Mouse (Mus musculus) neural tube, embryonic 10.5 days (tissue): ENCODE results near the gene Spint3.

Experiments
- DNase-seq: peaks from one replicate; pipeline ENCODE4 v3.0.0-alpha.2; 2017; ENCODE audit warnings: low spot score; ENCODE audit errors: extremely low spot score

The Spint3 gene

DNA sequence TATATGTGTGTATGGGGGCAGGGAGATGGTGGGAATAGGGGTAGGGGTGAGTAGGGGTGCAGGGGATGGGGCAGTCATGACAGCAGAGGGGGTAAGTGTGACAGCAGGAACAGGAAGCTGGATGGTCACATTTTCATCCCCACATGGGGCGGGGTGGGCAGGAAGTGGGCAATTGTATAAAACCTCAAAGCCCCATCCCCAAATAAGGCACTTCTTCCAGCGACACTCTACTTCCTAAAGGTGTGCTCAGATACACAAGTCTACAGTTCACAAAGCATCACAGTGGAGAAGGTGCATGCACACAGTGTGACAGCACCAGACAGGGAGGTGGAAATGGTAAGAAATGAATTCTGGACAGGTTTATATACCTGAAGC, 22.4 kb downstream of the Spint3 start:
- no peak for DNase-seq

GRCm38 (mm10) chr2:164549963-164550894, 23.0 kb downstream of the Spint3 start:
- DNase-seq: no peak

GRCm38 (mm10) chr2:164549338-164549737, 23.9 kb downstream of the Spint3 start:
- no peak for DNase-seq

GRCm38 (mm10) chr2:164544454-164545097, 28.7 kb downstream of the Spint3 start:
- no peak for DNase-seq

GRCm38 (mm10) chr2:164543745-164544144, 29.5 kb downstream of the Spint3 start:
- DNase-seq: no peak

DNA sequence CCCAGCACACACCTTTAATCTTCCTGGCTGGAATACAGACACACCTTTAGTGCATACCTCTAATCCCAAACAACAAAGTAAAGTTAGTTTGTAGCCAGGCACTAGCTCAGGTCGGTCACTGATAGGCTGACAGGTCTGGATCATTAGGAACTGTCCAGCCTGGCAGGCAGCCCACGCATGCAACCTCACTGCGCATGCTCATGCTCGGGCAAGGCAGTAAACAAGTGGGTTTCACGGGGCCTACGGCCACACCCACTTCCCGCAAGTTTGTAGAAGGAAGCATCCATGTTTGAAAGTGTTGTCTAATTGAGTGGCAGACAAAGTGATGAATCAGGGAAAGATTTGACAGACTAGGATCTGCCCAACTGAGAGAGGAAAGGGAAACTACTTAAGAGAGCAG, 30.7 kb downstream of the Spint3 start:
- DNase-seq: no peak

DNA sequence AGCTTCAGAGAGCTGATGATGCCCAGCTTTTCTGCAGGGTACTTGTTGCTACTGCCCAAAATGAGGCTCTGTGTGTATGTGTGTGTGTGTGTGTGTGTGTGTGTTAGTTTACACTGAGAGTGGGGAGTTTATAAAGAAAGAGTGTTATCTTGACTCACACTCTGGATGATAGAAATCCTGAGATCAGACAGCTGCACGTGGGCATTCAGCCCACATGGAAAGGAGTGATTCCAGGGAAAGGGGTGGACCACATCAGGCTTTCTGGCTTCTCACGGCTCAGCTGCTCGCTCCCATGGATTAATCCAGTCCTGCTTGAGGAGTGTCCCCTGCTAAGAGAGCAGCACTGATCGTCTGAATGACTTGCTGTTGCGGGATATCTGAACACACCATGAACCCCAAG, 31.1 kb downstream of the Spint3 start:
- no peak for DNase-seq

GRCm38 (mm10) chr2:164540652-164541427, 32.4 kb downstream of the Spint3 start:
- DNase-seq: no peak

- no peak for DNase-seq
Measured at GRCm38 (mm10) chr2:164537003-164537402, 36.3 kb downstream of the Spint3 start.

DNA sequence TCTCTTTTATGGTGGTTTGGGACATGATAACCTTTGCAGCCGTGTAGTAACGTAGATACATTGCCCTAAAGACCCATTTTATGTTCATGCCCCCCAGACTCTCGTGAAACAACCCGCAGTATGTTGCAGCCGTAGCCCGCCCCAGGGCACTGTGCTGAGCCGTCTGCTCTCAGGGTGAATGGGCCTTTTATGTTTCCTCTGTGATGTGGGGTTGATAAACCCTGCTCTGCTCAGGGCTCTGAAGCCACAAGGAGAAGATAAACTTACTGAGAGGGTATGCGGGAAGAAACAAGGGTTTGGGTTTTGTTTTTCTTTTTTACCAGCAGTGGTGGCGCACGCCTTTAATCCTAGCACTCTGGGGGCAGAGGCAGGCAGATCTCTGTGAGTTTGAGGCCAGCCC, 38.9 kb downstream of the Spint3 start:
- no peak for DNase-seq

GRCm38 (mm10) chr2:164531169-164531568, 42.1 kb downstream of the Spint3 start:
- peak; percentile 73 for DNase-seq

DNA sequence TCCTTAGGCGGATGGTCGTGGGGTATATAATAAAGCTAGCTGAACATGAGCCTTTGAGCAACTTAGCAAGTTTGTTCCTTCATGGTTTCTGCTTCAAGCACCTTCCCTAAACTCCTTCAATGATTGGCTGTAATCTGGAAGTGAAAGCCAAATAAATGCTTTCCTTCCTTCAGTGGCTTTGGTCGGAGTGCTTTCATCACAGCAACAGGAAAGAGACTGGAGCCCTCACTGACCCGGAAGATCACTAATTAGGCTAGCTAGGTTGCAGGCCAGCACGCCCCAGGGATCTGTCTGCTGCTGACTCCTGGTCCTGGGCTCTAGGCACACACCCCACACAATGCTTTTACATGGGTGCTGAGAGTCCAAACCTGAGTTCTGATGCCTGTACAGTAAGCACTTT, 44.7 kb downstream of the Spint3 start:
- DNase-seq: no peak

- DNase-seq: no peak
Measured at GRCm38 (mm10) chr2:164523301-164523773, 49.9 kb downstream of the Spint3 start.

DNA sequence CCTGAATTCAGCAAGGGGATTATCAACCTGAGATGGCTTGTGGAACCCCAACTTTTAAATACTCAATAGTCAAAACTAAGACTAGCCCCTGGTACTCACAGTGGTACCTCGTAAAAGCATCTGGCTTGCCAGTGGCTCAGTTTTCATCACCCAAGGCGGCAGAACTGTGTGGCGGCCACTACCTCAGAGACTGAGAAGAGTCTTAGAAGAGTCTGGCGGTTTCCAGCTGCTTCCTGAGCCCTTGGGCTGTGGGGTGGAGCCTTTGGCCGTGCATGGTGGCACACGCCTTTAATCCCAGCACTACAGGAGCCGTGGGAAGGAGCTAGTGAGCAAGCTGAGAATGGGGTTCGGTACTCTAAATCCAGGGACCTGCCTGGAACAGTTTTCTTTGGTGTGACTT, 51.0 kb downstream of the Spint3 start:
- DNase-seq: no peak

DNA sequence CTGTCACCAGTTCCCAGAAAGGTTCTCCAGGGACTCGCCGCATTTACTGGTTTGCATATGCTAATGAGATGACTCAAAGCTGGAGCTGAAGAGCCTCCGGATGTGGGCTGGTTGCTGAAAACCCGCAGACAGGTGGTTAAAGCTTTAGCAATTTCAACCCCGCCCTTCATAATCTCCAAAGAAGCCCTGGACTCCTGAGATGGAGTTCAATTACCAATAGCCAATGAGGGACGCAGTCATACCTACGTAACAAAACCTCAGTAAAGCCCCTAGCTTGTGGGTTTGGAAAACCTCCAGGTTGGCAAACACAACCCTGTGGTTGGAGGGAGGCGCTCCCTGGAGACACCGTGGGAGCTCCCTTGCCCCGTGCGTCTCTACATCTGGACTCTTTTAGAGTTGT, 51.4 kb downstream of the Spint3 start:
- no peak for DNase-seq

GRCm38 (mm10) chr2:164520782-164521181, 52.5 kb downstream of the Spint3 start:
- DNase-seq: peak; percentile 40
